Mouse (Mus musculus): ENCODE data around the gene Arhgap15. TPM values are rescaled to one million over a fixed set of nuclear protein-coding genes. Genes with fewer than 3 reads are reported as not detected.

The Arhgap15 gene
- polyA plus RNA-seq, 1 experiment from 2014 or later: 2.8 TPM

DNA sequence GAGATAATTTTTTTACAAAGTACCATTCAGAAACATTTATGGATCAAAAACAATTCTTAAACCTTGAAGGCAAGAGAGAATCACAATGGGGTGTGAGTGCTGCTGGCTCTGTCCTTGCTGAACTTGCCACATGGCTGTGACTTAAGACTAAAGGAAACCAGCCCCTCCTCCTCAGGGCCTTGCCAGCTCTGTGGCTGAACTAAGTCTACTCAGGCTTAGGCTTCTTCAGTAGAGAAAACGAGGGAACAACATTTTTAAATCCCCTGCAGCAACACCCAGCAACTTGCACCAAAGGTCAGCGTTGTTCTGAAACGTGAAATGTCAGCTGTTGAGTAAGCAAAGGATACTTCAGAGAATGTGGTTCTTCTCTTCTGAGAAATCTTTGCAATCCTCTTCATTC, 417.2 kb downstream of the Arhgap15 start:
- no peak for ATAC-seq (ENCODE audit: insufficient read depth, low FRiP score)
- WGBS: 32% methylated on average over 3 of the region's 3 CpGs
- no peak overlapping the region for H3K4me2 ChIP-seq (ENCODE audit: low read depth, low read length)

DNA sequence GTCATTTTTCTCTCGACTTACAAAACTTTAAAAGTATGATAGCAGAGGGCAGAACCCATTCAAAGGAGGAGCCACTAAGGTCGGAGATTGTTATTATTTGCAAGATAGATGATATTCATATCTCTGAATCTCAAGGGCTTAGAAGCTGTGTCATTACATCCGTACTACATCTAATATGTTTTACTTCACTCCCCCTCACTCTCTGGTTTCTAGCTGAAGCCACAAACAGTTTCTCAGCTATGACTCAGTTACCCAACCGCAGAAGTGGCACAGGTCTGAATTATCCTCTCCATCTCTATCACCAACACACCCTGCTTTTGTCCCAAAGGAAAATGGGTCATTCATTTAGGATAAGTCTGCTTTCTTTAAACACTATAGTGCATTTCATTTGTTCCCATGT, 418.1 kb downstream of the Arhgap15 start:
- Histone ChIP-seq H3K4me3 (replicated peaks; ENCODE audit: low read length) (no peak overlapping the region), H3K27me3 (ENCODE audit: control insufficient read depth, insufficient read depth, low read length) (no peaks in the 10 kb centered on the region), H3K27ac (ENCODE audit: low read length) (no peak overlapping the region), H3K9ac (ENCODE audit: low read length) (no peak overlapping the region), H3K36me3 (ENCODE audit: control insufficient read depth, insufficient read depth, low read length) (no peaks in the 10 kb centered on the region), H3K4me2 (ENCODE audit: low read depth, low read length) (no peak overlapping the region), H3K9me3 (replicated peaks; ENCODE audit: control insufficient read depth, low read length) (no peaks in the 10 kb centered on the region), H3K4me1 (ENCODE audit: control insufficient read depth, insufficient read depth, low read length) (no peaks in the 10 kb centered on the region)
- WGBS: 80% methylated on average over 4 of the region's 4 CpGs
- no peak for ATAC-seq (ENCODE audit: insufficient read depth, low FRiP score)

More for the DNA sequence above, 417.2 kb downstream of the Arhgap15 start:
- Histone ChIP-seq H3K27me3 (ENCODE audit: control insufficient read depth, insufficient read depth, low read length) (no peaks in the 10 kb centered on the region), H3K4me3 (replicated peaks; ENCODE audit: low read length) (no peak overlapping the region), H3K4me1 (ENCODE audit: control insufficient read depth, insufficient read depth, low read length) (no peaks in the 10 kb centered on the region), H3K27ac (ENCODE audit: low read length) (no peak overlapping the region), H3K9me3 (replicated peaks; ENCODE audit: control insufficient read depth, low read length) (no peaks in the 10 kb centered on the region), H3K9ac (ENCODE audit: low read length) (no peak overlapping the region), H3K36me3 (ENCODE audit: control insufficient read depth, insufficient read depth, low read length) (no peaks in the 10 kb centered on the region)

DNA sequence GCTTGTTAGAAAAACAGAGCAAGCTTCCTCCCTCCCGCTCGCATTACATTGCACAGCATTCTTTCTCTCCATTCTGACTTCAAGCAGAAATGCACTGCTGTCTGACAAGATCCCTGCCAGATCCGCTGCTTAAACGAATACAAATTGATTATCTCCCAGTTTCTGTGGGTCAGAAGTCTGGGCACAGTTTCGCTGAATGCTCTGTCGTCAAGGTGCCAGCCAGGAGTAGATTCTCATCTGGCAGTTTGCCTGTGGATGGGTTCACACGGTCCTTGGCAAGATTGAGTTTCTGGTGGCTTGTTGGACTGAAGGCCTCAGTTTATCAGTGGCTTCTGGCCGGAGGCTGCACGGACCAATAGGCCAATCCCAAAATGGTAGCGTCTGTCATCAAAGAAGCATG, 435.9 kb downstream of the Arhgap15 start:
- H3K27ac ChIP-seq (ENCODE audit: low read length): no peak overlapping the region
- ATAC-seq (ENCODE audit: insufficient read depth, low FRiP score): no peak

DNA sequence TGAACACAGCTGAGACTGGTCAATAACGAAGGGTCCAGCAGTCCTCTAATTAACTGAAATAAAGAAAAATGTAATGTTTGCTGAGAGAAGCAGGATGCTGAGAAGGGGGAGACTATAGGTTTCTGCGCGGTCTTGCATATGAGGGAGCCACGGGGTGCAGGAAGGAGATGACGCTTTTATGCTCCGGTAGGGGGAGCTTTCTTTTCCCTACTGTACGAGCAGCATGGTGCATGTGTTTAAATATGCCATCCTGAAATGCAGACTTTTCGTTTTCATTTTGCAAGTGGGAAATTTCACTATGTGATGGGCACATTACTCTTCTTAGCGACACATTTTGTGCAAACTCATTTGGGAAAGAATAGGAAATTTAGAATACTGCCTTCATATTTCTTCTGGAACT, 442.1 kb downstream of the Arhgap15 start:
- no peaks in the 10 kb centered on the region for H3K4me1 ChIP-seq (ENCODE audit: control insufficient read depth, insufficient read depth, low read length)
- H3K9ac ChIP-seq (ENCODE audit: low read length): no peak overlapping the region
- no peak overlapping the region for H3K4me3 ChIP-seq (replicated peaks; ENCODE audit: low read length)
- H3K9me3 ChIP-seq (replicated peaks; ENCODE audit: control insufficient read depth, low read length): no peaks in the 10 kb centered on the region
- ATAC-seq (ENCODE audit: insufficient read depth, low FRiP score): no peak
- no peaks in the 10 kb centered on the region for H3K27me3 ChIP-seq (ENCODE audit: control insufficient read depth, insufficient read depth, low read length)
- WGBS: 88% methylated on average over 9 of the region's 9 CpGs
- no peaks in the 10 kb centered on the region for H3K36me3 ChIP-seq (ENCODE audit: control insufficient read depth, insufficient read depth, low read length)
- no peak overlapping the region for H3K4me2 ChIP-seq (ENCODE audit: low read depth, low read length)
- H3K27ac ChIP-seq (ENCODE audit: low read length): no peak overlapping the region

More for the DNA sequence above, 435.9 kb downstream of the Arhgap15 start:
- H3K9me3 ChIP-seq (replicated peaks; ENCODE audit: control insufficient read depth, low read length): no peaks in the 10 kb centered on the region
- no peaks in the 10 kb centered on the region for H3K36me3 ChIP-seq (ENCODE audit: control insufficient read depth, insufficient read depth, low read length)
- no peak overlapping the region for H3K4me3 ChIP-seq (replicated peaks; ENCODE audit: low read length)
- no peak overlapping the region for H3K4me2 ChIP-seq (ENCODE audit: low read depth, low read length)
- 74% methylated on average over 10 of the region's 10 CpGs for WGBS
- no peaks in the 10 kb centered on the region for H3K27me3 ChIP-seq (ENCODE audit: control insufficient read depth, insufficient read depth, low read length)
- H3K9ac ChIP-seq (ENCODE audit: low read length): no peak overlapping the region
- H3K4me1 ChIP-seq (ENCODE audit: control insufficient read depth, insufficient read depth, low read length): no peaks in the 10 kb centered on the region

DNA sequence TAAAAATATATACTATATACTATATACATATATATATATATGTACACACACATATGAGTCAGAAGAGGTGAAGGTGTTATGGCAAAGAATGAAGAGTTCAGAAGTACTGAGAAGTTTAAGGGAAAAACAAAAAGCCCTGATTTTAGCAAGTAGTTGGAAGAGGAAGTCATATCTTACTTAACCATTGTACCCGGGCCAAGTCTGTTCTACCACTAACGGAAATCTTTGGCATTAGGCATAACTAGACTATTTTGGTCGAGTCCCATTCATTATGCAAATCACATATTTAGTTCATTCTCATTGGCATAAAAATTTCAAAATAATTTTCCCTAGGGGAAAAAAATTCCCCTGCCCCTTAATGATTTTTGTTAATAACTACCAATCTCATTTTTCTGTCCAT, 443.4 kb downstream of the Arhgap15 start:
- 83% methylated on average over 3 of the region's 3 CpGs for WGBS
- Histone ChIP-seq H3K27me3 (ENCODE audit: control insufficient read depth, insufficient read depth, low read length) (no peaks in the 10 kb centered on the region), H3K4me3 (replicated peaks; ENCODE audit: low read length) (no peak overlapping the region), H3K4me1 (ENCODE audit: control insufficient read depth, insufficient read depth, low read length) (no peaks in the 10 kb centered on the region), H3K27ac (ENCODE audit: low read length) (no peak overlapping the region), H3K36me3 (ENCODE audit: control insufficient read depth, insufficient read depth, low read length) (no peaks in the 10 kb centered on the region), H3K9ac (ENCODE audit: low read length) (no peak overlapping the region), H3K4me2 (ENCODE audit: low read depth, low read length) (no peak overlapping the region), H3K9me3 (replicated peaks; ENCODE audit: control insufficient read depth, low read length) (no peaks in the 10 kb centered on the region)
- no peak for ATAC-seq (ENCODE audit: insufficient read depth, low FRiP score)

DNA sequence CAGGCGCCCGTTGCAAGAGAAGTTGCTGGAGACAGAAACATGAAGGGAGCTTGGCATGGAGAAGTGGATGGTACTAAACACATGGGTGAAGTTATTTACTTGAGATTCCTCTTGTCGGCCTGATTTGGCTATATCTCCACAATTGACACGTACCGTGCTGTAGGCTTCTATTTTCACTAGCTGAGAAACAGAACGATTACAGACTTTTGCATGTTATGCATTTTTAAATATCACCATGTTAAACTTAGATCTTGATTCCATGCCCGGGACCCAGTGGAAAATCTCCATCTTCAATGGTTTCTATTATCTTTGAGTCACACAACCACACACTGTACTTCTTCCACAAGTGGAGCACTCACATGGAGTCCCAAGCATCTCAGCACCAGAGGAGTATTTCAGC, 466.9 kb downstream of the Arhgap15 start:
- no peak for ATAC-seq (ENCODE audit: insufficient read depth, low FRiP score)
- Histone ChIP-seq H3K4me3 (replicated peaks; ENCODE audit: low read length) (no peak overlapping the region), H3K9me3 (replicated peaks; ENCODE audit: control insufficient read depth, low read length) (no peaks in the 10 kb centered on the region), H3K4me1 (ENCODE audit: control insufficient read depth, insufficient read depth, low read length) (no peaks in the 10 kb centered on the region), H3K36me3 (ENCODE audit: control insufficient read depth, insufficient read depth, low read length) (no peaks in the 10 kb centered on the region), H3K27ac (ENCODE audit: low read length) (no peak overlapping the region), H3K9ac (ENCODE audit: low read length) (no peak overlapping the region), H3K4me2 (ENCODE audit: low read depth, low read length) (no peak overlapping the region), H3K27me3 (ENCODE audit: control insufficient read depth, insufficient read depth, low read length) (no peaks in the 10 kb centered on the region)
- WGBS: 95% methylated on average over 7 of the region's 7 CpGs

DNA sequence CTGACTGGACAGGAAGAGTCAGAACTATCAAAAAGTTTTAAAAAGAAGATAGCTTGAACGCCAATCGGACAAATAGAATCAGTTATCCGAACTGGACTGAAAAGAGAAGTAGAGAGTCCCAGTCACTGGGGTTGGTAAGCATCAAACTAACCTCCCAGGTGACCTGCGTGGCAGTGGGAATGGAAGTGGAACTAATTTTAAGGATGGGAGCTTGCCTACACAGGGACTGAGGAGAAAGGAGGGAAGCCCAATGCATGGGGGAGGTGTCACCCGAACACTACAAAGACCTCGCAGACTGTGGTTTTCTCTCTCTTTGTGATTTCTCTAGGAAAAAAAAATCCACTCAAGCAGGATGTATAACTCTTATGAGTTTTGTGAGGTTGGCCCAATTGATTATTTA, 469.2 kb downstream of the Arhgap15 start:
- Histone ChIP-seq H3K9me3 (replicated peaks; ENCODE audit: control insufficient read depth, low read length) (no peaks in the 10 kb centered on the region), H3K36me3 (ENCODE audit: control insufficient read depth, insufficient read depth, low read length) (no peaks in the 10 kb centered on the region), H3K27ac (ENCODE audit: low read length) (no peak overlapping the region), H3K4me2 (ENCODE audit: low read depth, low read length) (no peak overlapping the region), H3K4me1 (ENCODE audit: control insufficient read depth, insufficient read depth, low read length) (no peaks in the 10 kb centered on the region), H3K9ac (ENCODE audit: low read length) (no peak overlapping the region), H3K27me3 (ENCODE audit: control insufficient read depth, insufficient read depth, low read length) (no peaks in the 10 kb centered on the region), H3K4me3 (replicated peaks; ENCODE audit: low read length) (no peak overlapping the region)
- 75% methylated on average over 6 of the region's 6 CpGs for WGBS
- ATAC-seq (ENCODE audit: insufficient read depth, low FRiP score): no peak

DNA sequence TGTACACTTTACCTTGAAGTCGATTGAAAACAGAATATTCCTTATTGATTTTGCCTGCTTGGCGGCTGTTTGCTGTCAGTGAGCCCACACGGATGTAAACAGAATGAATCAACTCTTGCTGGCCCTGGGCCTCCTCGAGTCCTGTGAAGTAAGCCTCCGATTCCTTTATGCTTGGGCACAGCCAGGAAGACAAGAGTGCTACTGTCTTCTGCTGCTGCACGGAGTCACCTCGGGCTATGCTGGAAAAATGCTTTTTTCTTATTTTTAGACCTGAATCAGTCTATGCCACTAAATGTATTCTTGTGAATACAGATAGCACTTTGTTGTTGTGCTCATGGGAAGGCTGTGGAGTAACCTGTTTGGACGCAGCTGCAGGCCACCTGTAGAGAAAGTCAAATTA, 469.7 kb downstream of the Arhgap15 start:
- ATAC-seq (ENCODE audit: insufficient read depth, low FRiP score): no peak

DNA sequence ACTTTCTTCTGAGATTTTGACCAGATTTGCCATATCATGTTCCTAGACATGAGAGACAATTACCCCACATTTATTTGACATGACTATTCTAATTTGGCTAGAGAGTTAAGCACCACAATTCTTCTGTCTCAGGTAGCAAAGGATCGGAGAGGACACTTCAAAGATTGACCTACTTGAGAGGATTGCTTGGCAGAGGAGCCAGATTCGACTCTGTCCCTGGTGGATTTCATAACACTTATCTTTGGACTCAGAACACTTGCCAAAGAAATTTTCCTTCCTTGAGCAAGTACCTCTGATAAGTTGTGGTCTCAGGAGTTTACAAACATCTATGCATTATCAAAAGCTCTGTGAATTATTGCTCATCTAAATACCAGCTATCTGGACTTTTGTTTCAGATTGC, 473.1 kb downstream of the Arhgap15 start:
- no peak for ATAC-seq (ENCODE audit: insufficient read depth, low FRiP score)
- no peak overlapping the region for H3K4me2 ChIP-seq (ENCODE audit: low read depth, low read length)
- no peak overlapping the region for H3K27ac ChIP-seq (ENCODE audit: low read length)
- WGBS: 63% methylated on average over 2 of the region's 2 CpGs
- no peaks in the 10 kb centered on the region for H3K4me1 ChIP-seq (ENCODE audit: control insufficient read depth, insufficient read depth, low read length)
- no peaks in the 10 kb centered on the region for H3K36me3 ChIP-seq (ENCODE audit: control insufficient read depth, insufficient read depth, low read length)
- H3K9ac ChIP-seq (ENCODE audit: low read length): no peak overlapping the region
- H3K4me3 ChIP-seq (replicated peaks; ENCODE audit: low read length): no peak overlapping the region
- no peaks in the 10 kb centered on the region for H3K9me3 ChIP-seq (replicated peaks; ENCODE audit: control insufficient read depth, low read length)
- H3K27me3 ChIP-seq (ENCODE audit: control insufficient read depth, insufficient read depth, low read length): no peaks in the 10 kb centered on the region

More for the DNA sequence above, 469.7 kb downstream of the Arhgap15 start:
- Histone ChIP-seq H3K4me2 (ENCODE audit: low read depth, low read length) (no peak overlapping the region), H3K27ac (ENCODE audit: low read length) (no peak overlapping the region), H3K36me3 (ENCODE audit: control insufficient read depth, insufficient read depth, low read length) (no peaks in the 10 kb centered on the region), H3K9me3 (replicated peaks; ENCODE audit: control insufficient read depth, low read length) (no peaks in the 10 kb centered on the region), H3K4me3 (replicated peaks; ENCODE audit: low read length) (no peak overlapping the region), H3K9ac (ENCODE audit: low read length) (no peak overlapping the region), H3K4me1 (ENCODE audit: control insufficient read depth, insufficient read depth, low read length) (no peaks in the 10 kb centered on the region), H3K27me3 (ENCODE audit: control insufficient read depth, insufficient read depth, low read length) (no peaks in the 10 kb centered on the region)
- 40% methylated on average over 8 of the region's 8 CpGs for WGBS

Measured in stomach, embryonic 16.5 days (tissue).